Mouse (Mus musculus) left cerebral cortex, adult 18-20 months (tissue): ENCODE measurements around the gene Med7. TPM values are rescaled to one million over a fixed set of nuclear protein-coding genes. Genes with fewer than 3 reads are reported as not detected.

Source experiments
- DNase-seq, 2 experiments: peaks; one replicate each; pipeline ENCODE4 v3.0.0; 2021 to 2022; ENCODE audit warnings: low spot score in 2 of 2, mixed read lengths in 1 of 2
- long read RNA-seq, 2 experiments: library from polyadenylated mRNA; stranded (forward); transcript quantifications; one replicate each; pipeline ENCODE4 v2.0.0; 2021
- total RNA-seq, 2 experiments: library from RNA; stranded (reverse); gene quantifications; 2 replicates each; pipeline ENCODE4 v1.2.3; 2021

Gene Med7
- 10 to 100 TPM; 24.7 to 32.3 TPM for total RNA-seq
- long read RNA-seq, experiment 1, transcript Med7-201 (3 exons, 1,193 nt), result minor isoform, 15 of 50 reads
- long read RNA-seq, experiment 1, transcript Med7-203 (3 exons, 2,547 nt), result major isoform, 27 of 50 reads
- long read RNA-seq, experiment 1, partial matches to known transcripts, result 0 of 50 reads
- long read RNA-seq, experiment 1, other reads (novel, unspliced or antisense), result 3 of 50 reads
- long read RNA-seq, experiment 2, transcript Med7-203 (3 exons, 2,547 nt), result major isoform, 14 of 23 reads
- long read RNA-seq, experiment 2, partial matches to known transcripts, result 0 of 23 reads
- long read RNA-seq, experiment 2, other reads (novel, unspliced or antisense), result 3 of 23 reads

DNA sequence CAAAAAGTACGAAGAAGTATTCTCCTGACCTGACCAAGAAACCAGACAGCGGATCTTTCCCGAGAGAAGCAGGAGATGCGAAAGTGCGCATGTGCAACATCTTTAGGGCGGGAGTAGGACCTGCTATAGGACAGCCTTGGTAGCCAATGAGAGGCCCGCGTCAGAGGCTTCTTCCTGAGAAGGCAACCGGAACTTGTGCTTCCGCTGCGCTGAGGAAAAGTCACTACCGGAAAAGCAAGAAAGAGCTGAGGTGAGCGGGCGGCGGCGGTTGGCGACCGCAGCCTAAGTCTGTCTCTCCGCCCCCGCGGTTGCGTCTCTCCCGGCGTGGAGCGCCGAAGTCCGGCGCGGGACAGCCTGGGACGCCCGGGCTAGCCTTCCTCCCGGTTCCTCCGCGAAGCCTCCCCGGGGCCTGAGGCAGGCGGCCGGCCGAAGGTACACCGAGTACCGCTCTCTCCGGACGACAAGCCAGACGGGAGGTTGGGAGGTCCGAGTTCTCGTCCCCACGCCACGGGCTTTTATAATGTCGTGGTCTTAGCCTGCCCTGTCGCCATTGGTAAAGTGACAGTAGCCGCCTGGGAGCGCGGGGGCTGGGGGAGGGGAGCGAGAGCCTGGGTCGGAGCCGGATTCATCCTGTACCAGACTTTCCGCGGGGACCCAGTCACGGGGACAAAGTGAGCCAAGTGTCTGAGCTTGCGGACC is at the start of gene Med7:
Gene Med7, plus strand, starts transcription at position 166 of the 699 bp plus-strand sequence.
- peak; percentile 89 to 94 for DNase-seq

DNA sequence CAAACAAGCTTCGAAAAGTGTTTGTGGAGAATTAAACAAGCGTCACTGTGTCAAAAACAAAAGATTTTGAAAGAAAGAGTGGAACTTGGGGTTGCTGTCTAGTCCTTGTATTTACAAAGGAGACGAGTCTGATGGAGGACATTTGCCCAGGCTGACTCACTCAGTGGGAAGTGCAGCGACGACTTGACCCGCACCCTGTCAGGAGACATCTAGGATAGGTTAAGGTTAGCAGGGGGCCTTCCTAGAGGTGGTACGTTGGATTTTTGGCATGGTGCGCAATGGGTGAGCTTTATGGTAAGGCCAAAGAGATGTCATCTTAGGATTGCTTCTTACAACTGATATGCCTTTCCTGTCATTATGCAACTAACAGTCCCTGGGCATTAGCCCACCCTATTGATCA is 49.7 kb upstream of the Med7 start:
- DNase-seq, result no peak

DNA sequence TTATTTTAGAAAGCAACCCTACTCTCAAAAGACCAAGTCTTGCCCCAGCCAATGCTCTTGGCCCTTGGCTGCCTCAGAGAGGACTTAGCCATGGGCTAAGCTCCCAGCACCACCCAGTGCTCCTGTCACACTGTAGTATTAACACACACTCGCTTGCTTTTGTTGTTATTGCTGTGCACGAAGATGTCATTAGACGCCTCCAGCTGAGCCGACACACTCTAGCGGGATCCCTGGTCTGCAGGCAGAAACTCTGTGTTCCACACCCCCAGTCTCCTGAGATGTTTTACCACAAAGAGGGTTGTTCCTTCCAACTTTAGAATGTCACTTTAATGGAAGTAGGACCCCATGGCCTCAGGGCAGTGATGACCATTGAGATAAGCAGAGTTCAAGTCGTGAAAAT is 48.3 kb upstream of the Med7 start:
- DNase-seq, result no peak

DNA sequence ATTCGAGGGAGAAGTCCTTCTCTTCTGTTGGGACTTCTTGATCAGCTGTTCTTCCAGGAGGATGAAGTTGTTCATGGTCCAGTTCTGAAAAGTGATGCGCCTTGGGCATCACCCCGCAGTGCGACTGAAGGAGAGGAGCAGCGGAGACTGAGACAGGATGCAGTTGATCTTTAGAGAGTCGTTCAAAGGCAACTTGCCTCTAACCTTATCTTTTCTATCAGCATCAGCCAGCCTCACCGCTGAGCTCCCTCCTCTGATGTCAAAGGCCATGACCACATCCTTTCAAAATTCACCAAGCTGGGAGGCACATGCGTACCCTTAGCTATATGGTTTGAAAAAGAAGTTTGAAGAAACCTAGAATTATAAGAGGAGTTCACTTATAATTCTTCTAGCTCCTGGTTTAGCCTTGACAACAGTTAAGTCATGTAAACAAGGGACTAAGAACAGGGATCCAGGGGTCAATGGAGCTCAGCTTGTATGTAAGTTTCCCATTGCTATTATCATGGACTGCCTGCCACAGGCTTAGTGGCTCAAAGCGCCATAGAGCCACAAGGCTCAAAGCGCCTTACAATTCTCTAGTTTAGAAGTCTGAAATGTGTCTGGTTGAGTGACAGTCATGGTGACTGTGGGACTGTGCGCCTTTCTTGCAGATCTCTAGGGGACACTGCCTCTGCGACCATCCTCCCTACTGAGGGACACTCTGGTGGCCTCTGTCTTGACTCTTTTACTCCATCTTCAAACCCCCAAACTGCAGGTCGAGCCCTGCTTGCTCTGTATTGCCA is 47.2 kb upstream of the Med7 start, which contains the start of gene Itk:
Gene Itk, minus strand, starts transcription at position 180 of the 782 bp plus-strand sequence.
- DNase-seq, result no peak

DNA sequence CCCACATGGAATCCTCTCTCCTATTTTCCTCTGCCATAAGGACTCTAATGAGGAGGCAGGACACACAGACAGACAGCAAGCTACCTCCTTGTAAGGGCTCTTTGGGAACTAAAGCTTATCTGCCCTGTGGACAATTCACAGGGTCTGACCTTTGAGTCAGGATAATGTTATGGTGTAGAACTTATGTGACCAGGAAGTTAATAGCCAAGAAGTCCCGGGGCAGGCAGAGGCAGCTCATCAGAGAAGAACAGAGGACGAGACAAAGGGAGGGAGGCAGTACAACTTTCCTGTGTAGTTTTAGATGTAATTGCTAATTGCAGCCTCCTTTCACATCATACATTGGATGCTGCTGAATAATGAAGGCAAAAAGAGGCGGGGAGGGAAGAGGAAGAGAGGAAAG is 46.1 kb upstream of the Med7 start:
- DNase-seq, result no peak

DNA sequence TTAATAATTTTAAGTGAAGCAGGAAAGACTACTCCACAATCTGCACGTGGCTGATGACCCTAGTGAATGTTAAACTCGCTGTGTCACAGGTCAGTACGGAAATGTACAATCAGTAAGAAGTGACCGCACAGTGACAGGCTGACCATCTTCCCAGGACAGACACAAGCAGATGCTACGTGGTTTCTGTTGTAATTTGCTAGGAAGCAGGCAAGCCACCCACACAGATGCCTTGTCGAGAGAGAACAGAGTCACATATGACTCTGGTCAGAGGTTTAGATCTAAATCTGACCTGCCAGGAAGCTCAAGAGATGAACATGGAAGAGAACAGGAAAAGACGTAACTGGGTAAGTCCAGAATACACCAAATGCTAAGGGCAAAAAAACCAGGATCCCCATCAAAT is 43.8 kb upstream of the Med7 start:
- no peak for DNase-seq

DNA sequence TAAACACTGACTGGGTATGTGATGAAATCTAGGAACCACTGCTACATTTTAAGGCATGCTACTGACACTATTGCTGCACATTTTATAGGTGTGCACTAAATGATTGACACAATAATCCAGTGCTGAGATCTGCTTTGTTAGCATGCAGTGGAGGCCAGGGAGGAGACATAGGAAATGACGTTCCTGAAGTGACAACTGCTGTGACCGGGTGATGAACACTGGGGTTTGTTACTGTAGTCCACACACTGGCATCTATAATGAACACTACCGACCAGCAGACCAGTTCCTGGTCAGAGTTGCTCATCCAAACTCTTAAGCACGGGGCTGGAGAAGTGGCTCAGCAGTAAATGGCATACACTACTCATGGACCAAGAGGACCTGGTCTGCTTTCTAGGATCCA is 43.3 kb upstream of the Med7 start:
- DNase-seq, result no peak

DNA sequence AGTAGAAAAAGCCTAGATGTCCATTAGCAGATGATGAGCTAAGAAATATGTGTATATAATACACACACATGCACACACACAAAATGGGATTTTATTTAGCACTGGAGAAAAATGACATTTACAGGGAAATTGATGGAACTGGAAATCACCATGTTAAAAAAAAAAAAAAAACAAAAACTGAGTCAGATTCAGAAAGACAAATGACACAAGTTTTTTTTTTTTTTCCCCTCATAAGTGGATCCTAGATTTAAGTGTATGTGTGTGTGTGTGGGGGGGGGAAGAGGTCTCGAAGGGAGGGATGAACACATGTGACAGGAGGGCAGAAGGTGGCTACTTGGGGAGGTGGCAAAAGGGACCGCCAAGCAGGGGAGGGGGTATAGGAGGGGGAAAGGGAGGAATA is 41.6 kb upstream of the Med7 start:
- DNase-seq, result no peak

DNA sequence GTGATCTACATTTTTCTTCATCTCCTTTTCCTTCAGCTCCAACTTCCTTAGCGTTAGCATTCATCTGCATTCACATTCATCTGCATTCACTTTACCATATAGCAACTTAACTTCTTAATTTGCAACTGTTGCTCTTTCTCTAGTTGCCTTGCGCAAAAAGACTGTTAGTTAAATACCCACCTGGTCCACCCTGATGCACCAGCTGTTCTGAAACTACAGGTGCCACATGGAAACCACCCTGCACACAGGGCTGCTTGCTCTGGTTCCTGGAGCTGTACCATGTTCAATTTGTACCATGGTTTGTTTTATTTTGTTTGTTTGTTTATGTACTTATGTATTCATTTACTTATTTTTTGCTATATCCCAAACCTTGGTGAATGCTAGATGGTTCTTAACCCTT is 41.0 kb upstream of the Med7 start:
- no peak for DNase-seq

DNA sequence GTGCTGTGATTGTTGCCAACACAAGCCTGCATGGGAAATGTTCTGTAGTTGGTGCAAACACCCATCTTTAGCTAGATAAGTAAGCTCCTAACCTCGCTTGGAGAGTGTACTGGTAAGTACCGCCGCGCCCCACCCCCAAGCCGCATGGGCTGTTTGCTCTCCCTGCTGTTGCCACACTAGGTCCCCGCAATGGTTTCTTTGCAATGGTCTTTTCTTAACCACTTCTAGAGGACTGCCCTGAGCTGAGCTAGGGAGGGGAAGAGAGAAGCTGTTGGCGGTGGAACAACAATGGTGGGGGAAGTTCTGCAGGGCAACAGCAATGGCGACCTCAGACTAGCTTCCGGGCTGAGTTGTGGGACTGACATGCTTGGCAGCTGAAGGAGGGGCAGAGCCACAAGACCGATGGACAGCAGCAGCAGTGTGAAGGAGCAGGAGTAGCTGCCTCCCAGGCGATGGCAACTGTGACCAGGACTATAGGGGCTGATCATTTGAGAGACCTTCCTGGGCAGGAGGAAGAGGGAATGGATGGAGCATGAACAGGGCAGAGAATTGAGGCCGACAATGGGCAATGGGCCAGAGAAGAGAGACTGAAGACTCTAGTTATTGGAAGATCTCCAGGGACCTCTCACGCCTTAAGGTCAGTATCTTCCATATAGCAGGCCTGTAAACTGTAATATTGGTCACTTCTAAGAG is 40.4 kb upstream of the Med7 start, which contains the start of gene Fam71b:
Gene Fam71b, plus strand, starts transcription at position 393 of the 693 bp plus-strand sequence.
- DNase-seq, result no peak

DNA sequence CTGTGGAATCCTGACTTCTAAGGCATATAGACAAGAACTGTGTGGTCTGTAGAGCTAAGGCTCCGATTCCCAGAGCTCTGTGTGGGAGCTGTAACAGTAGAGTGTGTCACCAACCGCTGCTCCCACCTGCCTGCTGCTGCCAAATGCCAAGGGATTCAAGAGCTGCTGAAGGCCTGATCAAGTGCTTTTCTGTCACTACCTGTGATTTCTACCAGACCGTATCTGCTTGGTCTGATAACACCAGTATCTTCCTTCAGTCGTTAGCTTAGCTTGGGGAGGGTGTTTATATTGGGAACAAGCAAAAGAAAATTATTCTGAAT is 39.9 kb upstream of the Med7 start:
- peak in 1 of 2 experiments; percentile 11 for DNase-seq

DNA sequence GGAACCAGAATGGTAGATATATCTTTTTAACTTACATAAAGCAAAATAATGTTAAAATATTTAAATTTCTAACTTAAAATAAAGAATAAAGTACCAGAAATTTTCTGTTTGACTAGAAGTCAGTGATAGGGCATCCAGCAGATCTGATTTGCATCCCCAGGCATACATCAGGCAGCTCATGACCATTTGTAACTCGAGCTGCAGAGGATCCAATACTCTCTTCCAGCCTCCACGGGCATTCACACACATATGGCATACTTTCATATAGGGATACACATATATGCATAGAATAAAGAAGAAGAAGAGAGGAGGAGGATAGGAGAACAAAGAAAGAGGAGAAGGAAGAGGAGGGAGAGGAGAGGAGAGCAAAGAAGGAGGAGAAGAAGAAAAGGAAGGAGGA is 38.8 kb upstream of the Med7 start:
- DNase-seq, result no peak

DNA sequence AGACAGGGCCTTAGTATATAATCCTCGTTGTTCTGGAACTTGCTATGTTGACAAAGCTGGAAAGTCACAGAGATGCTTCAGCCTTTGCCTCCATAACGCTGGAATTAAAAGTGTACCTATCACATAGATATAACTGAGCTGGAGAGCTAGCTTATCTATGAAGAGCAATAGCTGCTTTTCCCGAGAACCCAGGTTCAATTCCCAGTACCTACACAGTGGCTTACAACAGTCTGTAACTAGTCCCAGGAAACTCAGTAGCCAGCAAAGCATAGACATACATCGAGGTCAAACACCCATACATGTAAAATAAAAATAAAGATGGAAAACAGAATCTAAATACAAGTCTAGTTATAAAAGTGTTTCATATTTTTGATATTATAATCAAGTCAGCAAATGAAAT is 38.3 kb upstream of the Med7 start:
- no peak for DNase-seq

DNA sequence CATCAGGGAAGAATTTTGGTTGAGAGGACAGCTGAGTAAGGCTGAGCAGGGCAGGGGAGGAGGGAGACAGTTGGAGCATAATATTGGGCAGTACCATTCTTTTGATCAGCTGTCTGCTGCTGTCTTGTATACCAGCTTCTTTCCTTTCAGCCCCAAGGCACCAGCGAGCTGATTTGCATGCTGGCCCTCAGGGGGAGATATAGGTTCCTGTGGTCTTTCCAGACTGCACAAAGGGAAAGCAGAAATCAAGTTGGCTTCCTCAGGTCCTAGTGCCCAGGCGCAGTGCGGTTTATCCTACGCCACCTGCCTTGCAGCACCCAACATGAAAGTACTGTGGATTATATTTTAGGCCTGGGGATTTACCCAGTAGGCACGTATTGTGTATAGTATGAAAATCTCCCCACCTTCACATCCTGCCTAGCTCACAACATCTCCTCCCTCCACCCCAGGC is 37.8 kb upstream of the Med7 start:
- DNase-seq, result no peak

DNA sequence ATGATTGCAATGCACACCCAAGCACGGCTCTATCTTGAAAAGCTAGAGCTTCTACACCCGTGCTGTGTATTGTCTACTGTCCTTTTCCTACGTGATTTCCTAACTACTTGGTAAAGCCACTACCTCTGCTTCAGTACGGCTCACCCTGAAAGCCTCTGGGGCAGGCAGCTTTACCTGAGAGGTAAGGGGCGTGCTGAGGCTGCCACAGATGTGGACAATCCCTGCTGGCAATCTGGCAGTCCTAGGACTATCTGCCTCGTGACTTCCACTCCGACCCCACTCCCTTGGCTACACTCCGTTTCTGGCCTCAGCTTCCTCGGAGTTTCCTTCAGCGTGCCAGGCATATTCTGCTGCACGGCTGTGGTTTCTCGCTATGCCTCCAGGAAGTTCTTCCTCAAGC is 35.2 kb upstream of the Med7 start:
- no peak for DNase-seq

DNA sequence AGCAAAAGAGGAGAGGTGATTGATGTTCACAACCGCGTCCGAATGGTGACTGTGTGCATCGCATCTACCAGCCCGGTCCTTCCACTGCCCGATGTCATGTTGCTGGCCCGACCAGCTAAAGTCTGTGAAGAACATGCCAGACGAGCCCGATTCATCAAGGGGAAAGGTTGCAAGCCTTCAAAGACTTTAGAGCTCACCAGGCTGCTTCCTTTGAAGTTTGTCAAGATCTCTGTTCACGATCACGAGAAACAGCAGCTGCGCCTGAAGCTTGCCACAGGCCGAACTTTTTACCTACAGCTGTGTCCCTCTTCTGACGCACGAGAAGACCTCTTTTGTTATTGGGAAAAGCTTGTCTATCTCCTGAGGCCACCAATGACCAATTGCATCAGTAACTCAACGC is 31.7 kb upstream of the Med7 start:
- DNase-seq, result no peak

DNA sequence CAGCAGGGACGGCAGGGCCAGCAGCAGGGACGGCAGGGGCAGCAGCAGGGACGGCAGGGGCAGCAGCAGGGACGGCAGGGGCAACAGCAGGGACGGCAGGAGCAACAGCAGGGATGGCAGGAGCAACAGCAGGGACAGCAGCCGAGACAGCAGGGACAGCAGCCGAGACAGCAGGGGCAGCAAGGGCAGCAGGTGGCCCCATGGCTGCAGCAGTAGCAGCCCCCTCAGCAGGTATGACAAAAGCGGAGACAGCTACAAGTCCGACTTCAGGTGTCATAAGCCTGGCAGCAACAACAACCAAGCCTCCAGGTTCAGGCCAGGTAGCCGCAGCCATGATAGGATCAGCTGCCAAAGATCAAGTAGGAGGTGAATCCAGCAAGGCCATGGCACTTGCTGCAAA is 30.0 kb upstream of the Med7 start:
- no peak for DNase-seq

DNA sequence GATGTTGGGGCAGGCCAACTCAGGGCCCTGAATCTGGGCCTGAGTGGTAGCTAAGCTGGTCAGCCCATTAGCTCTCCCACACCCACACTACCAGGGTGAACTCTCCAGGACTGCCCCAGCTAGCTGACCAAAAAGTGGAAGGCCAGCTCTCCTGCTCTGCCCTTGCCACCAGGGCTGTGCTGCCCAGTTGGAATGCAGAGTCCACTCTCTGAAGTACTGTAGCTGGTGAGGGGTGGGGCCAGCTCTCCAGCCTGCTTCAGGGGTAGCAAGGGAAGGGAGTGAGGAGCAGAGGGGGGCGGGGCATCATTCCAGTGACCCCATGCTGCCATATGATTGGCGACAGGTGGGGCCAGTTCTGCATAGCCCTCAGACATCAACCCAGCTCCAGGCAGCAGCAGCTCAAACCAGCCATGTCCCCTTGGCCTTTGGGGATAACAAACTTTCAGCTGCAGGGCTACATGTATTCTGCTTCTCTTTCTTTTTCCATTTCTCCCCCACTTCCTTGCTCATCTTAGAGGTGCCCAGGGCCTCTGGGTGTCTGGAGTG is 26.6 kb upstream of the Med7 start:
- DNase-seq, result no peak

DNA sequence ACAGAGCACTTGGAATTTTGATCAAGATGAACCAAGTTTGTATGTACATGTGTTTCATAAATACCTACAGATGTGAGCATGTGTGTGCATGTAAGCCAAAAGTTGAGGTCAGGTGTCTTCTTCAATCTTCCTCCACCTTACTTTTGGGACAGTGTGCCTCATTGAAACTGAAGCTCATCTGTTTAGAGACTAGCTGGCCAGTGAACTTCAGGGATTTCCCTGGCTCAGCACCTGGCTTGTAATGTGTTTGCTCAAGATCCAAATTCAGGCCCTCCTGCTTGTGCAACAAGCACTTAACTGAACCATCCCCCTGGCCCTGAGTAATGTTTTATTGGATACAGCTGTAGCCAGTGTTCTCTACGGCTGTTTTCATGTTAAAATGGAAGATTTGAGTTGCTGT is 18.3 kb upstream of the Med7 start:
- no peak for DNase-seq

DNA sequence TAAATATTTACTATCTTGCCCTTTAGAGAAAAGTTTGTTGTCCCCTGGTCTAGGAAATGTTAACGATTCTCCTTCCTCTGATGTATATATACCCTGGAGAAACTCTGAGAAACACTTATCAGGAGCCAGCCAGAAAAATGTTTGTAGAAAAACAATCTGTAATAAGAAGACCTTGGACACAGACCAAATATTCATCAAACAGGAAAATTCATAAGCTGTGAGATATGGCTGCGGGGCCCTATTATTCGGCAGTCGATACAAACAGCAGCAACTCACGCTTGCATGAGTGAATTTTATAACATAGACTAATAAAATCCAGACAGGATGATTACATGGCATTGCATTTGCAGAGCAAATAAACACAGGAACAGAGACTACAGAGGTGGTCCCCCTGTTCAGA is 17.9 kb upstream of the Med7 start:
- no peak for DNase-seq
